Mouse (Mus musculus) limb, embryonic 11.5 days (tissue): ENCODE results near the gene Rab25. TPM values are rescaled to one million over a fixed set of nuclear protein-coding genes. Genes with fewer than 3 reads are reported as not detected.

Experiments
- ATAC-seq: fragments of 200-750 bp; cut with Nextera tagmentation; 2 replicates; pipeline ENCODE4 v1.8.0; 2017; ENCODE audit warnings: low read depth; ENCODE audit not compliant: insufficient number of reproducible peaks, low FRiP score, low TSS enrichment
- DNase-seq: peaks from one replicate; pipeline ENCODE4 v3.0.0-alpha.2; 2015; ENCODE audit warnings: low spot score
- H3K27ac ChIP-seq: fragments of 300-500 bp; sonication (generic); replicated peaks from 2 replicates; pipeline ENCODE4 v1.5.1; 2014; ENCODE audit warnings: low read depth, mild to moderate bottlenecking, low read length
- H3K27me3 ChIP-seq: fragments of 300-500 bp; sonication (generic); 2 replicates; pipeline ENCODE4 v1.6.1; 2014; ENCODE audit warnings: mild to moderate bottlenecking, low read length, mixed read lengths; ENCODE audit not compliant: control insufficient read depth, insufficient read depth
- H3K36me3 ChIP-seq: fragments of 300-500 bp; sonication (generic); 2 replicates; pipeline ENCODE4 v1.6.1; 2014; ENCODE audit warnings: mild to moderate bottlenecking, low read length, moderate library complexity, mixed read lengths; ENCODE audit not compliant: control insufficient read depth, insufficient read depth
- H3K4me1 ChIP-seq: fragments of 300-500 bp; sonication (generic); 2 replicates; pipeline ENCODE4 v1.6.1; 2014; ENCODE audit warnings: low read length, mixed read lengths; ENCODE audit not compliant: control insufficient read depth, insufficient read depth
- H3K4me2 ChIP-seq: fragments of 300-500 bp; sonication (generic); 2 replicates; pipeline ENCODE4 v1.6.1; 2014; ENCODE audit warnings: low read depth, mild to moderate bottlenecking, moderate library complexity; ENCODE audit not compliant: severe bottlenecking
- H3K4me3 ChIP-seq: fragments of 300-500 bp; sonication (generic); 2 replicates; pipeline ENCODE4 v1.5.1; 2014; ENCODE audit warnings: low read depth, low read length
- H3K9ac ChIP-seq: fragments of 300-500 bp; sonication (generic); 2 replicates; pipeline ENCODE4 v1.6.1; 2014; ENCODE audit warnings: mild to moderate bottlenecking, low read length
- H3K9me3 ChIP-seq: fragments of 300-500 bp; sonication (generic); 2 replicates; pipeline ENCODE4 v1.6.1; 2016; ENCODE audit warnings: low read length; ENCODE audit not compliant: control insufficient read depth
- WGBS: fragments of 180-500 bp; shearing (Covaris S2); extraction: QIAGEN DNeasy Blood & Tissue Kit; methylation state at CpG from one replicate; pipeline ENCODE4 v1.1.7; 2014; 5-methylcytosine and 5-hydroxymethylcytosine counted together
- polyA plus RNA-seq: library from polyadenylated mRNA; unstranded; fragments of >200 nt; fragmentation: Nextera tagmentation; extraction: Ambion mirVana; gene quantifications from 2 replicates; pipeline ENCODE4 v1.2.1, GENCODE M21; 2014

Gene Rab25
- polyA plus RNA-seq, 1 experiment from 2014 or later, result 2.4 TPM

DNA sequence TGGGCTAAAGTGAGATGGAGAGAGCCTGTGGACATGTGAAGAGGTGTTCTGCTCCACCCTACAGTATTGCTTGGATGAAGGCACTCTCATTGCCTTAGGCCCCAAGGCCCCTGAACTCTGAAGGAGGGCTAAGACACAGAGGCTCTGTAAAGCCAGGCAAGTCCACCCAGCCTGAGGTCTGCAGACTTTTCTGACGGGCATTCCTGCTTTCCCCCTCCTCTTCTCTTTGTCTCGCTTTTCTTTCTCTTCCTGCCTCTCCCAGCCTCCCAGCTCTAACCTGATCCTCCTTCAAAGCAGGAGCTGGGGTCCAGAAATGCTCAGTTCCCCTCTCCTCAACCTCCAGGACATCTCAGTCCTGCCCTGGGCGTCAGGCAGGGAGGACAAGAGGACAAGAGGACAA lies 13.1 kb downstream of the Rab25 start:
- peaks cover 47% of the 10 kb centered on the region for H3K4me1 ChIP-seq
- H3K4me3 ChIP-seq, result peak overlapping the region; percentile 95
- peaks cover 14% of the 10 kb centered on the region for H3K36me3 ChIP-seq
- H3K27ac ChIP-seq, result 0 out of 2 replicates have a peak overlapping the region, but pooled peaks have one; percentile 16
- H3K9ac ChIP-seq, result peak overlapping the region; percentile 98
- no peaks in the 10 kb centered on the region for H3K9me3 ChIP-seq
- no peak for DNase-seq
- peak overlapping the region; percentile 93 for H3K4me2 ChIP-seq
- WGBS, result 29% methylated on average over 3 of the region's 3 CpGs
- no peaks in the 10 kb centered on the region for H3K27me3 ChIP-seq
- no peak for ATAC-seq

GRCm38 (mm10) chr3:88533706-88534105 lies 14.4 kb downstream of the Rab25 start:
- 3% methylated on average over 4 of the region's 5 CpGs for WGBS
- peak overlapping the region; percentile 93 for H3K4me2 ChIP-seq
- peaks cover 13% of the 10 kb centered on the region for H3K36me3 ChIP-seq
- H3K4me1 ChIP-seq, result peaks cover 52% of the 10 kb centered on the region
- no peaks in the 10 kb centered on the region for H3K9me3 ChIP-seq
- H3K27me3 ChIP-seq, result no peaks in the 10 kb centered on the region
- DNase-seq (no peak), ATAC-seq (no peak)
- H3K9ac ChIP-seq, result peak overlapping the region; percentile 98
- peak overlapping the region; percentile 99; the same call in 1 of the 2 replicates for H3K27ac ChIP-seq
- H3K4me3 ChIP-seq, result peak overlapping the region; percentile 95

DNA sequence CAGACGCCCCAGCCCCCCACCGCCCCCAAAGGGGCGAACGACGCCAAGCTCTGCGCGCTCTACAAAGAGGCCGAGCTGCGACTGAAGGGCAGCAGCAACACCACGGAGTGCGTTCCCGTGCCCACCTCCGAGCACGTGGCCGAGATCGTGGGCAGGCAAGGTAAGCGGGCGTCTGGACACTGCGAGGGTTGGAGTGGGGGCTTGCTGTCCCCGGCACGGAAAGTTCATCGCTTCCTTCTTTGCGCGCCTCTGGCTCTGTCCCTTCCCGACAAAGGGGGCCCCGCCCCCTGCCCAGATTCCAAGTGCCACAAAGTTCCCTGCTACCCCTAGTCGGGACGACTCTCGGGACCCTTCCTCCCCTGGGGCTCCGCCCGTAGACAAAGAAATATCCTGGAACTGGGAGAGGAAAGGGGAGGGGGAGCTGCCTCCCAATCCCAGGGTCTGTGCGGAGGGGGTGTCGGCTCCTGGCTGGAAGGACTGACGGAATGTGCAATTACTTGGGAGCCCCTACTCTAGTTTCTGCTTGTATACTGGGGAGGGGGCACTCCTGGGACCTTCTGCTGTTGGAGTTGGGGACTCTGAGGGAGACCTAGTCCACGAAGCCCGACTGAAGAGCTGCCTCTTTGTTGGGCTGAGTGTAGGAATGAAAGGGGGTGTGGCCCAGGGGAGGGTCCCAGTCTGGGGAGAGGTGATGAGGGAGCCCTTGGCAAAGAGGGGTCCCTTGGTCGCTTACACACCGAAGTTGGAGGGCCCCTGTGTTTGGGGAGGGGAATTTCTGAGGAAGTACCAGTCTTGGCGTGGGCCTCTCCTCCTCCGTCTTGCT lies 15.2 kb downstream of the Rab25 start:
- peaks cover 48% of the 10 kb centered on the region for H3K4me1 ChIP-seq
- peaks cover 9% of the 10 kb centered on the region for H3K36me3 ChIP-seq
- H3K9me3 ChIP-seq, result no peaks in the 10 kb centered on the region
- peak overlapping the region; percentile 99 for H3K27ac ChIP-seq
- peak overlapping the region; percentile 93 for H3K4me2 ChIP-seq
- ATAC-seq, result peak; percentile 16; the same call in 1 of the 2 replicates
- WGBS, result under 1% methylated on average over 37 of the region's 40 CpGs
- peak; percentile 80 for DNase-seq
- no peaks in the 10 kb centered on the region for H3K27me3 ChIP-seq
- H3K4me3 ChIP-seq, result peak overlapping the region; percentile 95
- H3K9ac ChIP-seq, result peak overlapping the region; percentile 98

- Histone ChIP-seq H3K4me1 (peaks cover 51% of the 10 kb centered on the region), H3K9me3 (no peaks in the 10 kb centered on the region), H3K27ac (peak within 1 kb of the TSS; percentile 99), H3K36me3 (peaks cover 9% of the 10 kb centered on the region), H3K4me3 (peak within 1 kb of the TSS; percentile 95), H3K9ac (peak within 1 kb of the TSS; percentile 98), H3K27me3 (no peaks in the 10 kb centered on the region), H3K4me2 (peak within 1 kb of the TSS; percentile 93)
- no peak for ATAC-seq
- peak; percentile 70 for DNase-seq
- WGBS, result 0% methylated on average over 11 of the region's 31 CpGs
Measured at GRCm38 (mm10) chr3:88532299-88532674, 15.8 kb downstream of the Rab25 start, which contains the start of gene Mex3a. Gene Mex3a (plus strand): TSS chr3:88532395.

DNA sequence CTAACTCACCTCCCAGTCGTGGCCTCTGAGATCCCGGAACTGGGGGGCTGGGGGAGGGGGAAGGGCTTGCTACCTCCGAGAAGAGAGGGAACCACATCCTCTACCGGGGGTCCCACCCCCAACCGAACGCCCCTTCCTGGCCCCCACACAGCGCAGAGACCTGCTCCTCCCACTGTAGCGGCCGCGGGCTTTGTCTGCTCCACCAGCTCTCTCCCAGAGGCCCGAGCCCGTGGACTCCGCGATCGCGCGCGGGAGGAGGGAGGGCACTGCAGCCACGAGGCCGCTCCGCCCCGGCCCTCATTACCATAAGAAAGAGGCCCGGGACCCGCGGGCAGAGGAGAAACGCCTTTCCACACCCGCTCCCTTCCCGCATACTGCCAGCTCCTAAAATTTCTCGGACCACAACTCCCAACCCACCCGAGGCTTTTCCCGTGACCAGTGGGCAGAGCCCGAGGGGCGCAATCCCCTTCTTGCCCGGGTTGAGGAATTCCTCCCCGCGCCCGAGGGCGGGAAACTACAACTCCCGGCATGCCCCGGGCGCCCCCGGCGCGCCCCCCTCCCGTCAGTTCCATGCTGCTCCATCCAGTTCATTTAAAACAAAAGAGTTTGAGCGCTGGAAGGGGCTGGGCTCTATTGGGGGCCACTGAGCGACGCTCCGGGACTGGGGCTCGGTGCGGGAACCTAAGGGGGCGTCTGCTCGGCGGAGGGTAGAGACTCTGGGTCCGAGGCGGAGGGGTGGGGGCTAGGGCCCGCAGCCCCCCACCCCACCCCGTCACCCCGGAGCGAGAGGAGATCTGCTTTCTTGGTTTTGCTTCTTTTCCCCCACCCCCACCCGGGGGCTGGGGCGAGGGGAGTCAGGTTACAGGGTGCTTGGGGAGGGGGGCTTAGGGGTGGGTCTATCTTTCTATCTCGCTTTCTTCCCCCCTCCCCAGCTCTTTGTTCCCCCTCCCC lies 16.5 kb downstream of the Rab25 start:
- Histone ChIP-seq H3K36me3 (peaks cover 3% of the 10 kb centered on the region), H3K4me3 (peak overlapping the region; percentile 95), H3K27ac (peak overlapping the region; percentile 99), H3K9ac (peak overlapping the region; percentile 98), H3K27me3 (no peaks in the 10 kb centered on the region), H3K4me2 (peak overlapping the region; percentile 93), H3K4me1 (peaks cover 45% of the 10 kb centered on the region), H3K9me3 (no peaks in the 10 kb centered on the region)
- WGBS, result 1% methylated on average over 58 of the region's 63 CpGs
- peak; percentile 82 for ATAC-seq
- peak; percentile 95 for DNase-seq

GRCm38 (mm10) chr3:88530082-88530864 lies 17.8 kb downstream of the Rab25 start:
- H3K27me3 ChIP-seq, result no peaks in the 10 kb centered on the region
- WGBS, result 7% methylated on average over 11 of the region's 11 CpGs
- no peaks in the 10 kb centered on the region for H3K36me3 ChIP-seq
- ATAC-seq, result no peak
- H3K4me2 ChIP-seq, result peak overlapping the region; percentile 93
- H3K4me1 ChIP-seq, result peaks cover 35% of the 10 kb centered on the region
- H3K4me3 ChIP-seq, result peak overlapping the region; percentile 95
- peak overlapping the region; percentile 99 for H3K27ac ChIP-seq
- H3K9me3 ChIP-seq, result no peaks in the 10 kb centered on the region
- H3K9ac ChIP-seq, result peak overlapping the region; percentile 98
- peak; percentile 65 for DNase-seq

GRCm38 (mm10) chr3:88529204-88530000 lies 18.7 kb downstream of the Rab25 start:
- WGBS, result 46% methylated on average over 7 of the region's 7 CpGs
- H3K4me3 ChIP-seq, result peak overlapping the region; percentile 95
- peak overlapping the region; percentile 93 for H3K4me2 ChIP-seq
- H3K36me3 ChIP-seq, result no peaks in the 10 kb centered on the region
- ATAC-seq, result no peak
- DNase-seq, result no peak
- no peaks in the 10 kb centered on the region for H3K9me3 ChIP-seq
- peak overlapping the region; percentile 99; the same call in 1 of the 2 replicates for H3K27ac ChIP-seq
- H3K27me3 ChIP-seq, result no peaks in the 10 kb centered on the region
- peak overlapping the region; percentile 98 for H3K9ac ChIP-seq
- H3K4me1 ChIP-seq, result peaks cover 29% of the 10 kb centered on the region
